Mouse (Mus musculus) adrenal gland (tissue): ENCODE data around the gene Abat.
"Not testable (repeated sequence)": the region's sequence is repeated elsewhere in the genome, so short reads cannot be mapped to it uniquely, and the experiment has no call there.

Experiments used
- intact Hi-C: fragments of 180-260 bp; cut with DNase I; formaldehyde crosslinking; loops from one replicate; pipeline ENCODE4 v1.15.1; 2025

Abat gene

DNA sequence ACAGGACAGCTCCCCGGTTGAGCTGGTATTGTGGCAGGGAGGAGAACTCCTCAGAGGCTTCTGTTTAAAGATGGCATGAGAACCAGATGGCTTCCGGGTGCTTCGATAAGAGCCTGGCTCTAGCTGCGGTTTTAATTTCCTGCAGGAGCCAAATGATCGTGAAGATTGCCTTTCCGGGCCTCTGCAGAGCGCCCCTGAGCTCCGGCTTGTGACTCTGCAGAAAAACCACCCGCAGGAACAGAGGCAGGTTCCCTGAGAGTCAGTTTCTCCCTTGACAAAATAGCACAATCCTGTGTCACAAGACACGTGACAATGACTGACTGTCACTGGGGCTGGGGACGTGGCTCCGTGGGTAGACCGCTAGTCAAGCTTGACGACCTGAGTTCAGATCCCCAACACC is 16.8 kb downstream of the Abat start:
- intact Hi-C loops, result no loop called here

DNA sequence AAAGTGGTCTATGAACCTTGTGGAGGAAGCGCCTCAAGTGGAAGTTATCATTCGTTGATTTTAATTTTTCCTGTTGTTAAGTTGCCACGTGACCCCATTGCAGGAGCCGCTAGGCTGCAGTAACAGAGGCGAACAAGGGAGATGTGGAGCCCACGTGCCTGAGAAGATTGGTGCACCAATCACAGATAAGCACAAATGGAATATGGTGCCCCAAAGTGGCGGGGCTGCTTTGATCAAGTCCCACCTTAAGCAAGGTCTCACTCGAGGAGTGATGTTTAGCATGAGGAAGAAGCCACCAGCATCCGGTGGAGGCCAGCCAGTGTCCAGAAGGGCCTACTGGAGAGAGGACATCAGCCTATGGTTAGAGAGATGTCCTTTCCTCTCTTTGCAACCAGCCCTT is 19.2 kb downstream of the Abat start:
- intact Hi-C loops, result no loop called here

DNA sequence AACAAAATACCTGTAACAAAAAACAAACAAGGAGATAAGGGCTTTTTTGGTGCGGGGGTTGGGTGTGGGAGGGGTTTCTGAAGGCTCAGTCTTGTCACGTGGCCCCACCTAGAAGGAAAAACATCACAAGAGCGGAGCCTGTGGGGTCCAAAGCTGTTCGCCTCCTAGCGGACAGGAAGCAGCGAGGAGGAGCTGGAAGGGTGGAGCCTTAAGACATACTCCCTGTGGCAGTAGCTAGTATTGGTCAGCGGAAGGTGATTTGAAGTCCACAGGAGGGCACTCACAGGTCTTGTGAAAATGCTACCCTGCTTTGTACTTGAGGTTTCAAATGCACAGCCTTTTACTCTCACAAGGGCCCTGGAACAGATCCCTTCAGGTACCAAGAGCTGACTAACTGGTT is 19.7 kb downstream of the Abat start:
- intact Hi-C loops, result no loop called here

DNA sequence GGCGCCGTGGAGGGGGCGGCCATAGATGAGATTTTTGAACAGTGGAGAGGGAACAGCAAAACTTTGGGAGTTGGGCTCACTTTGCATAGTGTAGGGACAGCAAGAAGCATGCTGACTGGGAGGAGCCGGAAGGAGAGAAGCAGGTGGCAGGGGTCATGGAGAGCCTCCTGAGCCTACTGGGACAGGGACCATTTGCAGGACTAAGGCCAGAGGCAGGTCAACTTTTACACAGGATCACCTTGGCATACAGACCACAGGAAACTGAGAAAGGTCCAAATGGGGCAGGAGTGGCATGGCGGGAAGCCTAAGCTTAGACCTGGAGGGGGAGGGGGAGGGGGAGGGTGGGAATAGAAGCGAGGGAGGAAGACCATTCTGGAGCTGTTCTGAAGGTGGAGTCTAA is 20.2 kb downstream of the Abat start:
- intact Hi-C loops, result no loop called here

DNA sequence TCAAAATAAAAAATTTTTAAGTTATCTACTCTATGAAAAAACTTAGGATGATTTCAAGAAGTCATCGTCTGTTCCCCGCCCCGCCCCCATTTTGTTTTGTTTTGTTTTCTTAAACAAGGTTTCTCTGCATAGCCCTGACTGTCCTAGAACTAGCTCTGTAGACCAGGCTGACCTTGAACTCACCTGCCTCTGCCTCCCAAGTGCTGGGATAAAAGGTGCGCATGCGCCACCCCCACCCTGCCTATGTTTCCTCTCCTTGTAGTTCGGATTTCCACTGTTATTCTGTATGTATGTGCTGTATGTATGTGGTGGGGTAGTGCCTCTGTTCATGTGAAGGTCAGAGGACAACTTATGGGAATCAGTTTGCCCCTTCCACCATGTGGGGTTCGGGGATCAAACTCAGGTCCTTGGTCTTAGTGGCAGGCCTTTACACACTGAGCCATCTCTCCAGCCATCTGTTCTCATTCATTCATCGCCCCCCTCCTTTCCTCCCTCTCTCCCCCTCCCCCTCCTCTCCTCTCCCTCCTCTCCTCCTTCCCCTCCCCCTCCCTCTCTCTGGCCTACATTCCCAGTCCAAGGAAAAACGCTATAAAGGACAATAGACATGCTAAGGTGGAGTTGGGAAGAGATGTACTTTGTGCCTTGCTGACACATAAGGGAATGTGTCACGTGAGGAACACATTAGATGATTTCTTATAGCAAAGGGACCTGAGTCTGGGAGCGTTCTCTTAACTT is 21.4 kb downstream of the Abat start:
- intact Hi-C loops, result no loop called here

DNA sequence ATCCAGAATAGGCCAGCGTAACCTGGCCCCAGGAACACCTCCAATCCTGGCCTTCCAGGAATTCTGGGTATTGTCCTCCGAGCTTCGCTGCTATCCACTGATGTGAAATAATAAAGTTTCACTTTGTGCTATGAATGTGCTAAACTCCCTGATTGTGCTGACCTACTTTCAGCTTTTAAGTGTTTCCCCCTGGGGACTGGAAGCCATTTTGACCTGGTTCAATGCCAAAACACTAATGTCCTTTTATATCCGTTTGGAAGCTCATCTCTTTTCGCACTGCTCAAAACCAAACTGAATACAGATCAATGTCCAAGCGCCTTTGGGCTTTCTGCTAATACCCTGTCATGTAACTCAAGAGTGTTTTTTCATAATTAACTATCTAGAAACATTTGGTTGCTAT is 22.2 kb downstream of the Abat start:
- intact Hi-C loops, result no loop called here

DNA sequence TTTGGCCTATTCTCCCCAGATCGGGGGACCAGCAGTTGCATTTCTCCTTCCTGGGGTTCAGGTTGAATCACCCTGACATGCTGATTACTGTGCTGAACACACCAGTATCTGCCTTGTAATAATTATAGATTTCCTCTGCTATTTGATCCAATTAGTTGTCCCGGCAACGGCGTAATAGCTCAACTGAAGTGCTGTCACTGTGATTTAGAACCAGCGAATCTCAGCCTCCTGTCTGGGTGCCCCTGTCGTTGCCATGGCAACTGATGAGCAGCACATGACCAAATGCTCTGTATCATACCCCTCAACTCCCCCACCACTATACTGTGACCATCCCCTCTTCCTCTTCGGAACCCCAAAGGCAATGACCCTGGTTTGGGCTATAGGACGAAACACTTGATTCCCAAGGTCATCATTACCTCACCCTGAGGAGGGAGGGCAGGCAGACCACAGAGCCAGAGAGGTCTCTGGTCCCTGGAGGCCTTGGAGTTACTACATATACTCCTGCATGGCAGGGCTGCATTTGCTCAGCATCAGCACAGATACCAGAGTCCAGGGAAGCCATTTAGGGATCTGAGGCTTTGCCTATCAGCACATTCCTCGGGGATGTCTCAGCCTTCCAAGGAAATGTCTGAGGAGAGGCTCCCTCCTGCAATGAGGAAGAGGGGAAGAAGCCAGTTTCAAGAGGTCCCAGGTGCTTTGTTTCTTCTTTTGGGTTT is 26.1 kb downstream of the Abat start:
- intact Hi-C loops, result no loop called here

DNA sequence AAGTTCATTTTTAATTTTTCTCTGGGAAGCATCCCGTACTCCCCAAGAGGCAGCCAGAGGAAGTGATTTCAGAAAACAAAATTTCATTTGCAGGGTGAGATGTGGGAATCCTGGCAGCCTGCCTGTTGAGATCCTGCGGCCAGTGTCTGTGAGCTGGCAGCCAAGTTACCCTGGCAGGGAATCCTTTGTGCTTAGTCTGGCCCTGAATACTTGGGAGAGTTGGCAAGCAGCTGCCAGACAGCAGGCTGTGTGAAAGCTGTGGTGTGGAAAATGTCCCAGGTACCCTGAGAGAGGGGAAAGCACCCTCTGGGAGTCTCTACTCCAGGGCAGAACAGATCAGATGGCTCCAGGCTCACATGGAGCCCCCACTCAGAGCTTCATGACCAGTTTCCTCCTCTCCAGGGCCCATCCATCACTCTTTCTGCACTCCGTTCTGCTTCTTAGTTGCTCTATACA is 27.7 kb downstream of the Abat start:
- intact Hi-C loops, result no loop called here

DNA sequence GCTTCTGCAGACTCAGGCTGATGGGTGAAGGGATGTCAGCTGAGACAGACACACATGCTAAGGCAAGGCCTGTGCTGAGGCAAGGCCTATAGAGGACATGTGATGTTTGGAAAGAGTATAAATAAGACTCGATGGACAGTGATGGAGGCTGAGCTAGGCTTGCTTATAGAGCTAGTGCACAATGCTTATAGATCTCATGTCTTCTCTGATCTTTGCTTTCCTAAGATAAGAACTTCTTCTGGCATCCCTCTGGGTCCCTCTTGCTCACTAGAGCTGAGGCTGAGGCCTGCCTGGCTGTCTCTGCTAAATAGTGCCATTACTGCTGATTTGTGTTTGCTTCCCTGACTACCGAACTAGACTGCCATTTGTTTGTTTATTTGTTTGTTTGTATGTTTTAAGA is 34.6 kb downstream of the Abat start:
- intact Hi-C loops, result no loop called here

DNA sequence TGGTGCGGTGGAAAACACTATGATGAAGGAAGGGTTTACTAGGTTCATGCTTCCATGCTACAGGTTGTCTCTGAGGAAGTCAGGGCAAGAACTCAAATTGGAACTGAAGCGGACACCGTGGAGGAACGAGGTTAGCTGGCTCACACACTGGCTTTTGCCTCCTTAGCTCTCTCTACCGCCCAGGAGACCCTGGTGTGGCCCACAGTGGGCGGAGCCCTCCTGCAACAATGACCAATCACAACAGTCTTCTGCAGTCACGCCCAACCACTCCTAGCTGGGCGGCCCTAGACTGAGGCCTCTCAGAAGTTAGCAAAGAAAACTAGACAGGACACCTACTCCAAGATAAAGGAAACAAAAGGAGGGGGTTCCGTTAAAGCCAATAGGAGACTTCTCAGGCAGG is 36.3 kb downstream of the Abat start:
- intact Hi-C loops, result no loop called here

DNA sequence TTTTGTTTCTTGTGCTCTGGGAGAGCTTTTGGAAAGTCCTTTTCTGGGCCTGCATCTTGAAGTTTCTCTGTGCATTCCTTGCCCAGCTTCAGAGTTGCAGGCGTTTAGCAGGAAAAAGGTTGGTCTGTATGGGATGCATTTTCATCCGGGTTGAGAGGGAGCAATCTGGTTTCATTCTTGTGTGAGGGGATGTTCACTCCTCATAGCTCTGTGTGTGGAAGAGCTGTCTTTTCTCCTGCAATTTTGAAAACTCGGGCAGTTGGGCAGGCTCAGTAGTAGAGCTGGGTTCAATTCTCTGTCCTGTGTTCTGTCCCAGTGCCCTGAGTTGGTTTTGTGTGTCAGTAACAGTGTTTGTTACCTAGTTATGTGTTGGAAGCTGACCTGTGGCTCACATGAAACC is 41.1 kb downstream of the Abat start:
- intact Hi-C loops, result no loop called here

DNA sequence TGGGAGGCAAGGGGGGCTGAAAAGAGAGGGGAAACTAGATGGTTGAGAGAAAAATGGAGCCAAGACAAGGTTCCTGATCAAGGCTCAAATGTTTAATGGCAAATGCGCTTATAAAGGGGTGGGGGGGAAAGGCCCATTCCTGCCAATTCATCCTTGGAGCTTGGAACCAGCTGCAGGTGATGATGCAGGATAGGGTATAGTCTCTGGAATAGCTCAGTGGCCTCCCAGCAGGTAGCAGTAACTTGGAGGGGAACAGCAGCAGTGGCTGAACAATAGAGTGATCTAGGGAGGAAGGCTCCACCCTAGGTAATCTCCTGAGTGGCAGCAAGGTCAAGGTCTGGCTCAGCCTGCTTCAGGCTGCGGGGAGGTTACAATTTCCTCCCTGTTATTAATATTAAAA is 41.5 kb downstream of the Abat start:
- intact Hi-C loops, result not testable (repeated sequence)

DNA sequence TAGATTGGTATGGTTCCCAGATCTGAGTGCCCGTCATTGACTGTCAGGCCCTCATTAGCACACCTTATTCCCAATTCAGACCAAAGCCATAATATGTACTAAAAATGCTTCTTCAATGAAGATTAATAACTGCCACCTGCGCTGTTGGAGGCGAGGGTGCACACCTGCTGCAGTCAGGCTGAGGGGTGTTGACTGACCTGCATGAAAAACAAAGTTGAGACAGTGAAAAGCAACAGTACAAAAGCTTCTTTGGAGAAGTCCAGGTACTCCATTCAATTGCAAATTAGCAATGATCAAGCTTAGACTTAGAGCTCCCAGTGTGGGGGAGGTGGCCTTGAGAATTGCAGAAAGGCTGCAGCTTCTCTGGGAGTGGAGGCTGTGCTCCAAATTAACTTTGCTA is 42.1 kb downstream of the Abat start:
- intact Hi-C loops, result not testable (repeated sequence)

DNA sequence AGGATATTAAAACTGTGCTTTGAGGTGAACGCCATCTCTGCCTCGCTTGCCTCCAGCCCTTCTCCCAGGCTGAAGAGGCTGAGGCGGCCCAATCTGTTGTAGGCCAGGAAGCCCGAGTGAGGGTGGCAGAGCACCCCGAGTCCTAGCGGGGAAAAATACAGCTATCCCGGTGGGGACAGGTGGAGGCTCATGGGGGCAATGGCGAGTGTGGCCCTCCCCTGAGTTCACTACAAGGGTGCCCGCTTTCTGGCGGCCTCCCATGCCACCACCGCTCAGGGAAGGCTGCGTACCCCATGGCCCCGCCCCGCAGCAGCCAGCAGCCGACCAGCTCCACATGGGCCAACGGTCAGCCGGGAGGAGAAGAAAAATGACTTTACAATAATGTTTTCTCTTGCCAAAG is 46.9 kb downstream of the Abat start:
- intact Hi-C loops, result no loop called here

DNA sequence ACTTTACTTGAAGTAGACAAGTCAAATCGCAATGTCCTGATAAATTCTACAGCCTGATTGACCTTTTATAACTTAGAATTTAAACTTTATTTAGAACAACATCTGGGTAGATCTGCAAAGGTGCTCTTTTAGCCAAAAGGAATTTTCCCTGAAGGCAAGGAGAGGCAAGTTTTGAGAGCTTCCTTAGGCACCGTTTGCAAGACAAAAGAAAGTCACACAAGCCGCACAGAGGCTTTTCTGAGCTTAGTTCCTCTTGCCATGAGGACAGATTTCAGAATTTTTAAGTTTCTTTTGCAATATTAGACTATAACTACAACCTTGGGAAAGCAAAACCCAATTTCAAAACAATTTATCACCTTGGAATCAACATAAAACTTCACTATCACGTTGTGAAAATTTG is 47.9 kb downstream of the Abat start:
- intact Hi-C loops, result not testable (repeated sequence)

DNA sequence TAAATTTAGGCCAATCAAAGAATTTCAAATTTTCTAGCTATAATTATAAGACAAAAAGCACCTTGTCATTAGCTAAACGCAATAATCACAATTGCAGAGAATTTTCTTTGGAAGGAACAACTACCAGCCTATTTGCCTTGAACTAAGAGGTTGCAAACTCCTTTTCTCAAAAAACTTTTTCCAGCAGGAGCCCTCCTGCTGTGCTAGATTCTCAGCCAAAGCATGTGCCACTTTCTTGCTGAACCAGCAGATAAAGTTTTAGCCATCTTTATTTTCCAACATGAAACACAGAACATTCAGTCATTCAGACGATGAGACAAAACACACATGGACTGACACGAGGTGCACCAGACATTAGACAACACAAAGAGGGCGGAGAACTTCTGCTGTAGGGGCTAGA is 48.6 kb downstream of the Abat start:
- intact Hi-C loops, result not testable (repeated sequence)

DNA sequence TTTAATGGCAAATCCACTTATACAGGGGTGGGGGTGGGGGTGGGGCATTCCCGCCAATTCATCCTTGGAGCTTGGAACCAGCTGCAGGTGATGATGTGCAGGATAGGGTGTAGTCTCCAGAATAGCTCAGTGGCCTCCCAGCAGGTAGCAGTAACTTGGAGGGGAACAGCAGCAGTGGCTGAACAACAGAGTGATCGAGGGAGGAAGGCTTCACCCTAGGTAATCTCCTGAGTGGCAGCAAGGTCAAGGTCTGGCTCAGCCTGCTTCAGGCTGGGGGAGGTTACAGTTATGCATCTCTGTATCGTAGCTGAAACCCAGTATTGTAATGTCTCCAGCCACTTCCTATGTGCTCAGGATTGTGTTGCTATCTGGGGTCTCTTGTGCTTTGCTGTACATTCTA is 49.6 kb downstream of the Abat start:
- intact Hi-C loops, result not testable (repeated sequence)

DNA sequence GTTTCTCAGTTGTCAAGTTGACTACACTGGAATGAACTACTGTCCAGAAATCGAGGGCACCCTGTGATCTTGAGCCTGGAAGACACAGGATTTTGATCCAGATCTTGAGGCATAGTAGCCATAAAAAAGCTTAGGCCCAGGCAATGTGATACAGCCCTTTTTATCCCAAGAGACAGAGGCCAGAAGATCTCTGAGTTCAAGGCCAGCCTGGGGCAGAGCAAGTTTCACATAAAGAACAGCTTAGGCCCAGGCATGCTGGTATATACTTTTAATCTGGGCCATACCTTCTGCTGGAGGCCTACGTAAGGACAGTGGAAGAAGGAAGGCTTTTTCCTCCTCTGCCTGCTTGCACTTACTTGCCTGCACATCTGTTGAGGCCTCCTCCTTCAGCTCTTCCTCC is 51.6 kb downstream of the Abat start:
- intact Hi-C loops, result no loop called here

DNA sequence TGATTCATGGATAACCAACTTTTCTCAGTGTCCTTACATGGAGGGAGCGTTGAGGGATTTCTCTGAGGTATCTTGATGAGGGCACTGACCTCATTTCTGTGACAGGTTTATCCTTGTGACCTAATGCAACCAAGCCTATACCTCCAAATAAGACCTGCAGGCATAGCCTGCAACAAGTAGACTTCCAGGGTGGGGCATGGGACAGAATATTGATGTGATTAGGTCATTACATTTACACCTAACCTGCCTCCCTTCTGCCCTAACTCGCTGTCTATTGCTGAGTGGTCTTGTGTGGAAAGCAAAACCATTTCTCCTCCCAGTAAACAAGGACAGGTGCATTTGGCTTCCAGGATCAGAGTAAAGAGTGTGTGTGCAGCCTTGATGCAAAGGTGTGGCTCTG is 52.3 kb downstream of the Abat start:
- intact Hi-C loops, result no loop called here

DNA sequence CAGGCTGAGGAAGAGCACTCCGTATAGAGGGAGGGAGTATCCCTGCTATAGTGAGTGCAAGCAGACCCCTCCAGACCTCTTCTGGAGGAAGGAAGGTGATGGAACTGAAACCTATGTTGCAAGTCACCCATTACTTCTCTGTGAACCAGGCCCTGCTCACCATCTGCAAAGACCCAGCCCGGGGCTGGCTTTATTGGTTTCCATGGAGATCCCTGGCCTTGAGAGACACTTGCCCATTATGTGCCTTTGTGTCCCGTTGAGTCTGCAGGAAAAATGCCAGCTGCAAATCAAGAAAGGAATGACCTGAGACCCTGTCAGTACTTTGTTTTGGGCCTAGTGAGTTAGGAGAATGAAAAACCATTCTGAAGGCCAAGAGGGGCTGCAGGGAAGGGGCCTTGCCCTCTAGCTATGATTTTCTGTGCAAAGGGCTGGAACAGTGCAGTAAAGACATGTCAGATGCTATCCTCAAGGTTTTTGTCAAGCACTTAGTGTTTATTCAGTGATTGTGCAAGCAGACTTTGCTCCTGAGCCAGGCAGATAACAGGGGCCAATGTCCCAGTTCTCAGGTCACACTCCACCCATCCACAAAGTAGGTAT is 53.0 kb downstream of the Abat start:
- intact Hi-C loops, result no loop called here

DNA sequence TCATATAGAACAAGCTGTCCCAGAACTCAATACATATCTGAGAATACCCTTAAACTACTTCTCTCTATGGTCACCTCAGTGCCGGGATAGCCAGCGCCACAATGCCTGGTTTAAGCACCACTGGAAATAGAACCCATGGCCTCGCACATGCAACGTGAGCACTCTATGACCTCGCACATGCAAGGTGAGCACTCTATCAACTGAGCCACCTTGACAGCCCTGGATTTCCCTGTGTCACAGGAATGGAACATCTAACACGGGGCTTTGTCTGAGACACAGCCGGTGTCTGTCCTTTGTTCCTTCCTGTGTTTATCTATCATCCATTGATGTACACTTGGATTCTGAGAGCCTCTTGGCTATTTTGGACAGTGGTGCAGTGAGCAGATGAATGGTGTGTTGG is 55.7 kb downstream of the Abat start:
- intact Hi-C loops, result no loop called here

DNA sequence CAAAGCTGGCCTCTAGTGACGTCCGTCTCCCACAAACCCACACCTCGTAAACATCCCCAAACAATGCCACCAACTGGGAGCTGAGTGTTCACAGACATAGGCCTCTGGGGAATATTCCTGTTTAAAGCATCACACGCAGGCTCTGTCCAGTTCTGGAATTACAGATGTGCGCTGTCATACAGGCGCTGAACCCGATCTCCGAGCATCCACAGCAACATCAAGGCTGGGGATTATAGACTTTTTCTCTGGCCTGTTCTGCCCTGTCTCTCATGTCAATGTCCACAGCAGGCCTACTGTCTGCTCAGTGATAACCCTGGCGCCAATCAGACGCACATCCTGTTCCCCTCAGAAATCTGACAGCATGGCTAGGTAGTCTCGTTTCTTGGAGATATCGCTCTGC is 57.1 kb downstream of the Abat start:
- intact Hi-C loops, result no loop called here
